Mouse (Mus musculus) embryo, embryonic 11.5 days (tissue): ENCODE results near the gene Stab2.

Source experiments
- DNase-seq: peaks from one replicate; pipeline ENCODE4 v3.0.0-alpha.2; 2012; ENCODE audit warnings: low read depth, low spot score

The Stab2 gene

GRCm38 (mm10) chr10:86825871-86826522, 181.8 kb downstream of the Stab2 start:
- no peak for DNase-seq

DNA sequence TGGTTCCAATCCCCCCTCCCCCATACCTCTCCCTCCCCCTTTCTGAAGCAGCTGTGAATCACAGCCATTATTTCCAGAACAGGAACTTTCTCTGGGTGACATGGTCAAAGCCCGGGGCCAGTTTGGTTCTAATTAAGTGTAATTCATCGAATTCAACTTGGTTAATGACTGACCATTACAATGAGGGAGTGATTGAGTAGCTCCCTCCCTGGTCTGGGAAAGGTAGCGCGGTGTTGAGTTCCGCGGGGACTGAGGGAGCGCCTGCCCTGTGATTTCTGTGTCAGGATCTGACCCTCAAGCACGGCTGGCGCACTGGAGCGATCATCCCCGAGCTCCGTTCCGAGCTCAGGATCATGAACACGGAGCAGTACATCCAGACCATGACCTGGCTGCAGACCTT, 183.0 kb downstream of the Stab2 start:
- DNase-seq: no peak

DNA sequence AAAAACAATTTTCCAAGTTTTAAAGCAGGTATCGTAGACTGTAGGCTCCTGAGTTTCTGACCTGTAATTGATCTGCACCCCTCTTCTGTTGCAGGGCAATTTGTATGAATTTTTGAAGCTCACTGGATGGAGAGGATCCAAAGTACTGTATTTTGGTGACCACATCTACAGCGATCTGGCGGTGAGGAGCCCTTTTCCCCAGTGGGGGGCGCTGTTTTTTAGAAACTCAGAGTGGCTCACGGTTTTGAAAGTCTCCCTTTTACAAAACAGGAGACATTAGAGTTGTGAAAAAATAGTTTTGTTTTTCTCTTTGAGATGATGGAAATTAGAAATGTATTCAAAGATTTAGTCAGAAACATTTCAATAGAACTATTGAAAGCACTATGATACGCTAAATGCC, 183.7 kb downstream of the Stab2 start:
- DNase-seq: no peak

DNA sequence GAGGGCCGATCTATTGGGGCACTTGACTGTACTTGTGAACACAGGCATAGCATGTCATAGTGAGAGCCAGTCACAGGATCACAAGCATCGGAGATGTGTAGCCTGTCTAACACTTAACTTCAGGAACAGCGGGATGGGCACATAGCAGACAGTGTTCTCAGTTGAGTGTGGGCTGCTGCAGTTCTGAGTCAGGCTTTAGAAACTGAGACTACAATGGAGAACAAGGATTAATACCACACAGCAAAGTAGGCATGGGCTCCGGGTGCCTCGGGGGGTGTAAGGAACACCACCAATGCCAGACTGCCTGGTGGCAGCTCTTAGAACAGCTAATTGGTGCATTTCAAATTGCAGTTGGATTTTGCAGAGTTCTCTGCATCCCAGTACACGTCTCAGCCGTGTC, 186.8 kb downstream of the Stab2 start:
- no peak for DNase-seq

DNA sequence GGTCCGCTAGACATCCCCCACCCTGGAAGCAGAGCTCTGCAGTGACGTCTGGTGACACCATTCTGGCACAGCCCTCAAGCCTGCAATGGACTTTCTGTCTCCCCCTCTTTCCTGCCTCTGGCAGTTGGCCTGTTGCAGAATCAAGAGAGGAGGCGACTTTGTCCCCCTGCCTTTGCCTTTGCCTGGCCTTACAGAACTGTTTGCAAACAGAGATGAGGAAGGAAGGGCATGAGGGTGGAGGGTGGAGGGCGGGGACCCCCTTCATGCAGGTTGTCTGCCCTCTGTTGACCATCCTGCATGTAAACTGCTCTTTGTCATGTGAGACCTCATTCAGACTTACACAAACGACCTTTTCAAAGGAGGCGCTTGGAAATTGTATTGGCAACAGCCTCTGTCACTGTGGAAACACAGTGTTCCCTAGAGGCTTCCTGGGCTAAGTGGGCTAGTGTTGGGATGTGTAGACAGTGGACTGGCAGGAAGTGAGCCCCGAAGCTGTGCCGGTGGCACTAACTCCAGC, 188.1 kb downstream of the Stab2 start:
- peak; percentile 34 for DNase-seq

GRCm38 (mm10) chr10:86815133-86815532, 192.7 kb downstream of the Stab2 start:
- DNase-seq: no peak

GRCm38 (mm10) chr10:86814292-86815131, 193.3 kb downstream of the Stab2 start:
- no peak for DNase-seq

DNA sequence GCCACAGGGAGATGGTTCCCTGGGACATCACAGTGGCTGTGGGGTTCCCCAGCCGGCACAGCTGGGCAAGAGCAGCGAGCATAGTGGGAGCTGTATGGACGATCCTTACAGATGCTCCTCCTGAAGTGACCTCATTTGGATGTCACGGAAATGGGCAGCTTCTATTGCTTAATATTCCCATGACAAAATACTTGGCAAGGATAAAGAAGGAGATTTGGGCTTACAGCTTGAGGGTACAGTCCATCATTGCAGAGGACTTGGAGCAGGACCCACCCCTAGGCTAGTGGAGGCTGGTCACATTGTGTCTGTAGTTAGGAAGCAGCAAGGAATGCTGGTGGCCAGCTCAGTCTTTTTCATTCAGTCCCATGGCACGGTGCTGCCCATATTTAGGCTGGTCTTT, 197.2 kb downstream of the Stab2 start:
- DNase-seq: no peak

DNA sequence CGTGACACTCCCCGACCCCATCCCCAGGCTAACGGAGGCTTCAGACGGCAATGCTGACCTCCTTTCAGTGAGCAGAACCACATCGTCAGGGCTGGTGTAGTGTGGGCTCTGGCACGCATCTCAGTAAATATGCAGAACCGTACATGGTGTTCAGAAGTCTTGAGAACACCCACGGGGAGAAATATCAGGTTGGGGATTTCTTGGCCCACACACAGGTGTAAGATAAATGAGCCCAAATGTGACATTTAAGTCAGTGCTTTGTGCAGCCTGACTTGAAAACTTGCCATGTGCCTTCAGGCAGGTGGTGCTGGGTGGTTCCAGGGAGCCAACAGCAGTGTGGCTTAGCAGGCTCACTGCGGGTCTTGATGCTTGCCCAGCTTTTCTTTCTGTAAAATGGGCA, 197.8 kb downstream of the Stab2 start:
- no peak for DNase-seq

DNA sequence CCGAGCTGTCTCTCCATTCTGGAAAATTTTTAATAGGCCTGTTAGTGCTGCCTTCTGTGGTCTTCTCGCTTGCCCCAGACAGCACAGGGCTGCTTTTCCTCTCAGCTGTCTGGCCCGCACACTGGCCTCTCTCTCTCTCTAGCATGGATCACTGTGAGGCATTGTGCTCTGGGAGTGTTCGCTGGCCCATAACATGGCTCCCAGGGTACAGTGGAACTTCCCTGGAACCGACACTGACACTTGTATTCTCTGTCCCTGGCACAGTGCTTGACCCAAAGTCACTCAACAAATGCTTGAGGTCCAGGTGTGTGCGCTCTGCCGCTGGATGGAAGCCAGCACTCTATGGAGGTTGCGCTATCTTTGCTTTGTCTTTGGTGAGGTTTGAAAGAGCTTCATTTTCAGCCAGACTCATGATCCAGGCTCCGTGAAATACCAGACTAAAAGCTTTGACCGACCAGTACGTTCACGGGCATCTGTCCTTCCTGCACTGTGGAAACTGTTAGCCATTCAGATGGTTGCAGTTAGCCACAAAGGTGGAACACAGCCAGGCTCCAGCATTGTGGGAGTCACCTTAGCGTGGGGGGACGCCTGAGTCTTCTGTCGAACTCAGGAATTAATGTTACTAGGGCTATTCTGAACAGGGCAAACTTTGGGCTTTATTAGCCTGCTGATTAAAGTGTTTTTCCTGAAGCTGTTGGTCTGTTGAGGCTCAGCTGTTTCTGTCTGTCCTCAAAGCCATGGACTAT, 199.6 kb downstream of the Stab2 start:
- no peak for DNase-seq

DNA sequence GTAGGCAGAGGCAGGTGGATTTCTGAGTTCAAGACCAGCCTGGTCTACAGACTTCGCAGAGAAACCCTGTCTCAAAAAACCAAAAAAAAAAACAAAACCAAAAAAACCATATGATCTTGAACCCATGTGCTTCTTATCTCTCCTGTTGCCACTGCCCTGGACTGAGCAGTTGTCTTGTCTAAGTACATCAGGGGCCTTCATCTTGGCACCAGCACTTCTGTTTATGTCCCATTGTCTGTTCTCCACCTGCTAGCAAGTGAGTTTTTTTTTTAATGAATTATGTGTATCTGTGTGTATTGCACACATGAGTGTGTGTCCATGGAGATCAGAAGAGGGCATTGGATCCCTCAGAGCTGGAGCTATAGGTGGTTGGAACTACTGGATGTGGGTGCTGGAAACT, 200.5 kb downstream of the Stab2 start:
- DNase-seq: no peak

DNA sequence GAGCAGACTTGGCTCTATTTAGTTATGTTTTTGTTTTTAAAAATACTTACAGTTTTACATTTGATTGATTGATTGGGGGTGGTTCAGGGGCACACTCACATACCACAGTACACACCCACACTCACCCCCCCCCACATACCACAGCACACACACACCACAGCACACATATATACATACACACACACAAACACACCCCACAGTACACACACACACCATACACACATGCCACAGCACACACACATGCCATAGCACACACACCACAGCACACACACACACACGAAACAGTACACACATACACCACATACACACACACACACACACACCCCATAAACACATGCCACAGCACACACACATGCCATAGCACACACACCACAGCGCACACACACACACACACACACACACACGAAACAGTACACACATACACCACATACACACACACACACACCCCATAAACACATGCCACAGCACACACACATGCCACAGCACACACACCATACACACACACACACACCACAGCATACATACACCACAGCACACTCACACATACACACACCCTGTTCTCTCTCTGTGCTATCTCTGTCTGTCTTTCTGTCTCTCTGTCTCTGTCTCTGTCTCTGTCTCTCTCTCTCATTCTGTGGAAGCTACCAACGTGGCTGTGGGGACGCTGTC, 211.6 kb downstream of the Stab2 start:
- DNase-seq: no peak

DNA sequence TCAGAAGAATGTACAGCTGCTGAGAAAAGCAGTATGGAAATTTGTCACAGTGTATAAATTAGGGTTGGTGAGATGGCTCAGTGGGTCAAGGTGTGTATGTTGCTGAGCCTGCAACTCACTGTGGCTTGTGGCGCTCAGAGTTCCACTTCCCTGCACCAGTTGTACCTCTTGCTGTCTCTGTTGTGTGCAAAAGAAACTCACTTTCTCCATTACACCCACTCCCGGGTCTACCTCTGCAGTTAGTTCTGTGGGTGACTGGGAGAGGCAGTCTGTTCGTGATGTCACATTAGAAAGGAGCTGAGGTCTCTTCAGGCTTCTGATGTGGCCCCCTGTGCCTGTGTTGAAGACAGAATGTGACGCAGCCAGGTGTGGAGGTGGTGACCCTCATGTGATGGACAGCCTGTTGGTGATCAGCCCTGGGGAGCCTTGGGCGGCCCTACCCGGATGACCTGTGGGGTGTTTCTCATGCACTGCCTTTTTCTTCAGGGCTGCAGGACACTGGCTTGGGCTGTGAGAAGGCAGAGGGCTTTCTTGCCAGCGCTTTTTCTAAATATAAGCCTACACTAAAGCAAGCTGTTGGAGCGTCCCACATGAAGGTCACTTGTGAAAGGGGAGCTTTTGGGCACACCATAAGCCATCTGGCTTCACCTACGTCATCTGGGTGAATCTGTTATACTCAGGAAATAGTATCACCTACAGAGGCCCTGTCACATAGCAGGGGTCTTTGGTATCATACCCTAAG, 212.9 kb downstream of the Stab2 start:
- DNase-seq: no peak

DNA sequence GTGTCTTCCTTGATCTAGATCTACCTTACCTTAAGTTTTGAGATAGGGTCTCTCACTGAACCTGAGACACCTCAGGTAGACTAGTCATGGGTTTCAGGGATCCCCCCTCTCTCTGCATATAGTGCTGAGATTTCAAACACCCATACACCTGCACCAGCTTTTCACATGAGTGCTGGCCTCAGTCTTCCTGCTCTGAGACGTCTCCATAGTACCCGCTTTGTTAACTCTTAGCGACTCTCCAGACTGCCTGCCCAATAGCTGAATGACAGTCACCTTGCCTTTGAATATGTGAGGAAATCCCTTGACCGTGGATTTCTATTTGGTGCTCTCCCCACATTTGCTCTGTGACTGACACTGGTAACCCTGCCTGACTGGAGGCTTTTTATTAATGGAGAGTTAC, 213.6 kb downstream of the Stab2 start:
- DNase-seq: no peak

- no peak for DNase-seq
Observed at GRCm38 (mm10) chr10:86793509-86793951, 214.3 kb downstream of the Stab2 start.

DNA sequence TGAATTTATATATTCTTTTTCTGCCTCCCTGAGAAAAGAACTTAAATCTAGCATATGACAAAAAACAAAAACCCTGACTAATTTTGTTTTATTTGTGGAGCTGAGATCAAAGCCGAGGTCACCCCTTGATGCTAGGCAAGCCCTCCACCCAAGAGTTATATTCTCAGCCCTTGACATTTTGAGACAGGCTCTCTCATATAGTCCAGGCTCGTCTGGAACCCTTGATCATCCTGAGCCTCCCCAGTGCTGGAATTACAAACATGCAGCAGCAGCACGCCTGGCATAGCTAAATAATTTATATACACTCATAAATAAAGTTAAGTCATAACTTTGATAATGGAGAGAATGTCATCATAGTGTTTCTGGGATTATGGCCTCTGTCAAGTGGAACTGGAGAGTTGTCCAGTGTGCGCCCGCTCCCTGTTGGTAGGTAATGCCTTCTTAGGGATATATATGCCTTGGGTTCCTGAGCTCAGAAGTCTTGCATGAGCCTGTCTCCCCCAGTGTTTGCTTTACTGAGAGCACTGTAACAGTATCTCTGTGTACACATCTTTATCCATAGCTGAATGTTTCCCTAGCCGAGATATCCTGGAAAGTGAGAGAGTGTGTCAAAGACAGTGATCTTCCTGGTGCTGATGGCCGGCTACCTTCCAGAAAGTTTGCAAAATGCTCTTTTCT, 216.2 kb downstream of the Stab2 start:
- no peak for DNase-seq
